Mouse (Mus musculus) forebrain, embryonic 11.5 days (tissue): ENCODE results near the gene Psmd10. TPM values are rescaled to one million over a fixed set of nuclear protein-coding genes. Genes with fewer than 3 reads are reported as not detected.

ENCODE experiments used
- ATAC-seq: fragments of 200-750 bp; cut with Nextera tagmentation; replicated peaks from 2 replicates; pipeline ENCODE4 v1.8.0; 2017; ENCODE audit warnings: moderate TSS enrichment; ENCODE audit not compliant: low FRiP score
- DNase-seq: peaks from one replicate; pipeline ENCODE4 v3.0.0-alpha.2; 2017; ENCODE audit warnings: low spot score
- H3K27ac ChIP-seq: fragments of 300-500 bp; sonication (generic); 2 replicates; pipeline ENCODE4 v1.5.1; 2014; ENCODE audit warnings: low read depth, low read length
- H3K27me3 ChIP-seq: fragments of 300-500 bp; sonication (generic); 2 replicates; pipeline ENCODE4 v1.6.1; 2014; ENCODE audit warnings: mild to moderate bottlenecking, low read length, mixed read lengths; ENCODE audit not compliant: control insufficient read depth, insufficient read depth
- H3K36me3 ChIP-seq: fragments of 300-500 bp; sonication (generic); 2 replicates; pipeline ENCODE4 v1.6.1; 2014; ENCODE audit warnings: mild to moderate bottlenecking, low read length, moderate library complexity, mixed read lengths; ENCODE audit not compliant: control insufficient read depth, insufficient read depth
- H3K4me1 ChIP-seq: fragments of 300-500 bp; sonication (generic); replicated peaks from 2 replicates; pipeline ENCODE4 v1.6.1; 2014; ENCODE audit warnings: low read length, mixed read lengths; ENCODE audit not compliant: control insufficient read depth, insufficient read depth
- H3K4me2 ChIP-seq: fragments of 300-500 bp; sonication (generic); 2 replicates; pipeline ENCODE4 v1.6.1; 2014; ENCODE audit warnings: low read depth, mild to moderate bottlenecking, low read length, moderate library complexity, mixed read lengths; ENCODE audit not compliant: severe bottlenecking
- H3K4me3 ChIP-seq: fragments of 300-500 bp; sonication (generic); 2 replicates; pipeline ENCODE4 v1.5.1; 2014; ENCODE audit warnings: low read depth, low read length
- H3K9ac ChIP-seq: fragments of 300-500 bp; sonication (generic); 2 replicates; pipeline ENCODE4 v1.6.1; 2014; ENCODE audit warnings: low read length
- H3K9me3 ChIP-seq: fragments of 300-500 bp; sonication (generic); 2 replicates; pipeline ENCODE4 v1.6.1; 2016; ENCODE audit warnings: low read length, mixed read lengths; ENCODE audit not compliant: control insufficient read depth
- whole genome bisulfite sequencing: fragments of 180-500 bp; shearing (Covaris S2); extraction: QIAGEN DNeasy Blood & Tissue Kit; methylation state at CpG from one replicate; pipeline ENCODE4 v1.1.7; 2014; 5-methylcytosine and 5-hydroxymethylcytosine counted together
- polyA plus RNA-seq: library from polyadenylated mRNA; unstranded; fragments of >200 nt; fragmentation: Nextera tagmentation; extraction: Ambion mirVana; gene quantifications from 2 replicates; pipeline ENCODE4 v1.2.1, GENCODE M21; 2014

Gene Psmd10
- polyA plus RNA-seq, 1 experiment from 2014 or later = 38.5 TPM

DNA sequence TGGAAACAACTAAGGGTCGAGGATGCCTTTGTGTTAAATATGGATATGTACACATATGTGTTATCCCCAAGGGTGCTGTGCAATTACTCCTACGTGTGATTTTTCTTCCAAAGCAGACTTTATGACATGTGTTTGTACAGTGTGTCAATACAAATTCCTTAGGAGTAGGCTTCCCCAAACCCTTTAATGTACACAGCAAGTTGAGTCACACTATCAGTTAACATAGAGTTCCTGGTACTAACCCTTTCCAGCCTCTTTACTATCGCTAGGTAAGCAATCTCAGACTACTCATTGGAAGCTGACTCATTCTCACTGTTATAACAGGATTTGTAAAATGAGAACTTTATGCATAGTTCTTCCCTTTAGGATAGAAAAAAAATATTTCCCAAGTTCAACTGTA lies 53.0 kb downstream of the Psmd10 start:
- ATAC-seq (no peak), DNase-seq (no peak)
- no peak overlapping the region for H3K4me3 ChIP-seq
- H3K4me1 ChIP-seq = no peaks in the 10 kb centered on the region
- H3K27ac ChIP-seq = no peak overlapping the region
- H3K36me3 ChIP-seq = no peaks in the 10 kb centered on the region
- peaks cover 7% of the 10 kb centered on the region for H3K27me3 ChIP-seq
- H3K4me2 ChIP-seq = no peak overlapping the region
- WGBS = 83% methylated on average over 3 of the region's 3 CpGs
- no peaks in the 10 kb centered on the region for H3K9me3 ChIP-seq
- no peak overlapping the region for H3K9ac ChIP-seq

Other genes starting within 250 kb of the Psmd10 start
- gene Tex13b, start 143.3 kb downstream of the Psmd10 start, polyA plus RNA-seq = not detected in 2 replicates
- gene Vsig1, start 49.1 kb downstream of the Psmd10 start, polyA plus RNA-seq = not detected in 2 replicates
- gene Atg4a, start 179 bp upstream of the Psmd10 start, polyA plus RNA-seq = 13.3 and 13.6 TPM in 2 replicates